Mouse (Mus musculus): ENCODE data around the gene Ugt1a7c. TPM values are rescaled to one million over a fixed set of nuclear protein-coding genes. Genes with fewer than 3 reads are reported as not detected.

Ugt1a7c gene
- polyA plus RNA-seq, 1 experiment from 2014 or later: 57.4 TPM

DNA sequence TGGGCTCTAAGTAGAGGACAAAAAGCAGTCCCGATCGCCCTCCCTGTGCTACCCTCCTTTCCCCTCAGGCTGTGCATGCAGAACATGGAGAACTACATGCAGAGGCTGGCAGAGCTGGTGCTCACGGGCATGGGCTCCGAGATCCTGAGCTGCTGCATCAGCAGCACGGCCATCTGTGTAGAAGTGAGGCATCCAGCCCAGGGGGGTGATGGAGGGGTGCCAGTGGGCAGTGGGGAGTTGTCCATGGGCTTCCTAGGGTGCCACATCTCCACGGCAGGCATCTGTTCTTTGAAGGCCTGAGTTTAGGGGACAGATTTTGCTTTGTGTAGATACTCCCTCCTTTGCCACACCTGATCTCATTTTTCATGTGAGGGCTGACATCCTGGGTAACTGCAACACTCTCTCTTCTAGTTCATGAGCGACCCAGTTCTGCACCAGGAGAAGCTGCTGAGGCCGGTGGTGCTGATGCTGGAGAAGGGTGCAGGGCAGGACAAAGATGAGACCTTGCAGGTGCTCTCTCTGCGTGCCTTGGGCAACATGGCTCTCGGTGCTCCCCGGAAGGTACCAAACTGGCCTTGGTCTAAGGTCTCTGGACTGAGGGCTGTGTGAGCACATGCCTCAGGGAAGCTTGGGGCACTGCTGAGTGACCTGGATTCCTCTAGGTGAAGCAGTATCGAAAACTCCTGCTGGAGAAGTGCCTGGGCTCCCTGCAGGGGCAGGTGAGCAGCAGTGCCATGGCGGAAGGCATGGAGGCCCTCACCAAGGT lies 161.3 kb downstream of the Ugt1a7c start:
- H3K4me2 ChIP-seq (replicated peaks; ENCODE audit: low read depth): no peak overlapping the region
- no peak for TF ChIP-seq CTCF (IDR thresholded peaks at IDR 0.05; ENCODE audit: low read depth)
- peaks cover 11% of the 10 kb centered on the region; the same call in 1 of the 2 replicates for H3K9me3 ChIP-seq (ENCODE audit: control insufficient read depth)
- WGBS: 81% methylated on average over 13 of the region's 13 CpGs
- ATAC-seq: no peak
- H3K9ac ChIP-seq (ENCODE audit: low read depth, low read length): no peak overlapping the region
- H3K27ac ChIP-seq (ENCODE audit: low read depth, low read length): no peak overlapping the region
- H3K36me3 ChIP-seq (ENCODE audit: control insufficient read depth, insufficient read depth): peaks cover 19% of the 10 kb centered on the region
- H3K4me1 ChIP-seq (replicated peaks; ENCODE audit: control insufficient read depth, insufficient read depth, low read length): peaks cover 8% of the 10 kb centered on the region
- no peak overlapping the region for H3K4me3 ChIP-seq (ENCODE audit: low read depth, low read length)
- no peaks in the 10 kb centered on the region for H3K27me3 ChIP-seq (replicated peaks; ENCODE audit: control insufficient read depth, insufficient read depth, low read length)

DNA sequence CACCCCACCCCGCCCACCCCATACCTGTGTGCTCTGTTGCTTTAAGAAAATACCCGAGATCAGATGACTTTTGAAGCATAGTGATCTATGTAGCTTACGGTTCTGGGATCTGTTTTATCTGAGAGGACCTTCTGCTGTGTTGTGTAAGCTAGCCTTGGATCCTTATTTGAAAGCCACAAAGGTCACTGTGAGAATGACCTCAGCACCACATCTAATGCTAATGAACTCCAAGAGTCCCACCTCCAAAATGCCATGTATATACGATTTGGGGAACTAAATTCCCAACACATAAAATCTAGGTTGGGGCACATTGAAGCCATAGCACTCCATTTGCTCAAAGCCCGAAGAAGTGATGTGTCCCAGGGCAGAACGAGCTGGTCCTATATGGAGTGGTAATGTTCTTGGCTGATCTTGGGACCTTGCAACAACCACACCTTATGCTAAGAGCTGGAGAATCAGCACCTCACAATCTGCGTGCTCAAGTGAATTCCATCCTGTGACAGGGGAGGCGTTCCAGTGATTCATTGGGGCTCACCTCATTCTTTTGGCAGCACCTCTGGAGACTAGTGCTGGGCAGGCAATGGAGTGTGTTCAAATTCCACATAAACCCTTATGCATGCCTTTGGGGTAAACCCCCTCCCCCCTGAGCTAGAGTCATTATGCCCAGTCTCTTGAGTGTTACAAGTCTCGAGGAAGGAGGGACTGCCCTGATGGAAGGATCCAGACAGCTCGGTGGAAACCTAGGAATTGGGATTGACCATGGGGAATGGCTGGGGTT lies 162.2 kb downstream of the Ugt1a7c start:
- Histone ChIP-seq H3K4me3 (ENCODE audit: low read depth, low read length) (no peak overlapping the region), H3K4me2 (replicated peaks; ENCODE audit: low read depth) (no peak overlapping the region), H3K36me3 (ENCODE audit: control insufficient read depth, insufficient read depth) (peaks cover 28% of the 10 kb centered on the region), H3K27ac (ENCODE audit: low read depth, low read length) (no peak overlapping the region), H3K27me3 (replicated peaks; ENCODE audit: control insufficient read depth, insufficient read depth, low read length) (no peaks in the 10 kb centered on the region), H3K9me3 (ENCODE audit: control insufficient read depth) (0 out of 2 replicates have a peak, but pooled peaks cover 9% of the 10 kb centered on the region), H3K9ac (ENCODE audit: low read depth, low read length) (no peak overlapping the region), H3K4me1 (replicated peaks; ENCODE audit: control insufficient read depth, insufficient read depth, low read length) (peaks cover 8% of the 10 kb centered on the region)
- 75% methylated on average over 10 of the region's 10 CpGs for WGBS
- ATAC-seq: no peak
- no peak for TF ChIP-seq CTCF (IDR thresholded peaks at IDR 0.05; ENCODE audit: low read depth)

- no peak overlapping the region for H3K27ac ChIP-seq (ENCODE audit: low read depth, low read length)
- 0 out of 2 replicates have a peak, but pooled peaks cover 3% of the 10 kb centered on the region for H3K9me3 ChIP-seq (ENCODE audit: control insufficient read depth)
- H3K36me3 ChIP-seq (ENCODE audit: control insufficient read depth, insufficient read depth): peaks cover 34% of the 10 kb centered on the region
- ATAC-seq: no peak
- peaks cover 8% of the 10 kb centered on the region for H3K4me1 ChIP-seq (replicated peaks; ENCODE audit: control insufficient read depth, insufficient read depth, low read length)
- H3K9ac ChIP-seq (ENCODE audit: low read depth, low read length): no peak overlapping the region
- no peak for TF ChIP-seq CTCF (IDR thresholded peaks at IDR 0.05; ENCODE audit: low read depth)
- 83% methylated on average over 6 of the region's 6 CpGs for WGBS
- H3K27me3 ChIP-seq (replicated peaks; ENCODE audit: control insufficient read depth, insufficient read depth, low read length): no peaks in the 10 kb centered on the region
- no peak overlapping the region for H3K4me2 ChIP-seq (replicated peaks; ENCODE audit: low read depth)
- no peak overlapping the region for H3K4me3 ChIP-seq (ENCODE audit: low read depth, low read length)
Observed at GRCm38 (mm10) chr1:88257681-88258080, 162.8 kb downstream of the Ugt1a7c start.

DNA sequence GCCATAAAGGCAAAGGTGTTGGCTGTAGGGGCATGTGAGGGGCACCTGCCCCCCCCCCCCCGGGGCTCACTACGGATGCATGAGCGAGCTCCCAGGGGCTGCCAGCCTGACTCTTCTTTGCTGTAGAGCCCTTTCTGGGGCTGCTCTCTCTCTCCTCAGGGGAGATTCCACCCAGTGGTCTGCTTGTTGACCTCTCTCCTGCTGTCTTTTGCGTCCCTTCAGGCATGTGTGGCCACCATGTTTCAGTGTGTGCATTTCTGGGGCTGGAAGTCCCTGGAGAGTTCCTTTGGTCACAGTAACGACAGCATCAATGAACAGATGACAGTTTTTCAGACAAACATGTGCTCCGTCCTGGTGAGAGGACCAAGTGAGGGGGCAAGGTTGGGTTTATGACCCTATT lies 163.5 kb downstream of the Ugt1a7c start:
- no peak for ATAC-seq
- Histone ChIP-seq H3K4me1 (replicated peaks; ENCODE audit: control insufficient read depth, insufficient read depth, low read length) (peaks cover 8% of the 10 kb centered on the region), H3K9me3 (ENCODE audit: control insufficient read depth) (no peaks in the 10 kb centered on the region), H3K4me3 (ENCODE audit: low read depth, low read length) (no peak overlapping the region), H3K9ac (ENCODE audit: low read depth, low read length) (no peak overlapping the region), H3K4me2 (replicated peaks; ENCODE audit: low read depth) (no peak overlapping the region), H3K27me3 (replicated peaks; ENCODE audit: control insufficient read depth, insufficient read depth, low read length) (no peaks in the 10 kb centered on the region), H3K27ac (ENCODE audit: low read depth, low read length) (no peak overlapping the region), H3K36me3 (ENCODE audit: control insufficient read depth, insufficient read depth) (peaks cover 41% of the 10 kb centered on the region)
- 72% methylated on average over 6 of the region's 6 CpGs for WGBS
- TF ChIP-seq CTCF (IDR thresholded peaks at IDR 0.05; ENCODE audit: low read depth): no peak

- ATAC-seq: no peak
- Histone ChIP-seq H3K36me3 (ENCODE audit: control insufficient read depth, insufficient read depth) (peaks cover 48% of the 10 kb centered on the region), H3K27me3 (replicated peaks; ENCODE audit: control insufficient read depth, insufficient read depth, low read length) (no peaks in the 10 kb centered on the region), H3K4me2 (replicated peaks; ENCODE audit: low read depth) (no peak overlapping the region), H3K27ac (ENCODE audit: low read depth, low read length) (no peak overlapping the region), H3K9me3 (ENCODE audit: control insufficient read depth) (no peaks in the 10 kb centered on the region), H3K9ac (ENCODE audit: low read depth, low read length) (no peak overlapping the region), H3K4me3 (ENCODE audit: low read depth, low read length) (no peak overlapping the region), H3K4me1 (replicated peaks; ENCODE audit: control insufficient read depth, insufficient read depth, low read length) (peaks cover 8% of the 10 kb centered on the region)
- no peak for TF ChIP-seq CTCF (IDR thresholded peaks at IDR 0.05; ENCODE audit: low read depth)
- WGBS: 75% methylated on average over 8 of the region's 8 CpGs
Observed at GRCm38 (mm10) chr1:88258881-88259642, 164.2 kb downstream of the Ugt1a7c start.

GRCm38 (mm10) chr1:88259643-88260024 lies 164.8 kb downstream of the Ugt1a7c start:
- no peak overlapping the region for H3K9ac ChIP-seq (ENCODE audit: low read depth, low read length)
- WGBS: 74% methylated on average over 4 of the region's 4 CpGs
- H3K4me3 ChIP-seq (ENCODE audit: low read depth, low read length): no peak overlapping the region
- H3K4me1 ChIP-seq (replicated peaks; ENCODE audit: control insufficient read depth, insufficient read depth, low read length): peaks cover 8% of the 10 kb centered on the region
- peak; percentile 1; the same call in 1 of the 2 replicates for ATAC-seq
- no peaks in the 10 kb centered on the region for H3K9me3 ChIP-seq (ENCODE audit: control insufficient read depth)
- peaks cover 54% of the 10 kb centered on the region for H3K36me3 ChIP-seq (ENCODE audit: control insufficient read depth, insufficient read depth)
- no peak overlapping the region for H3K27ac ChIP-seq (ENCODE audit: low read depth, low read length)
- no peaks in the 10 kb centered on the region for H3K27me3 ChIP-seq (replicated peaks; ENCODE audit: control insufficient read depth, insufficient read depth, low read length)
- H3K4me2 ChIP-seq (replicated peaks; ENCODE audit: low read depth): no peak overlapping the region
- no peak for TF ChIP-seq CTCF (IDR thresholded peaks at IDR 0.05; ENCODE audit: low read depth)
